Mouse (Mus musculus) kidney, postnatal 0 days (tissue): ENCODE measurements around the gene Trem2. TPM values are rescaled to one million over a fixed set of nuclear protein-coding genes. Genes with fewer than 3 reads are reported as not detected.

ENCODE experiments used
- ATAC-seq: fragments of 200-750 bp; cut with Nextera tagmentation; replicated peaks from 2 replicates; pipeline ENCODE4 v1.8.0; 2017; ENCODE audit warnings: low read depth, moderate number of reproducible peaks, moderate TSS enrichment, moderate library complexity; ENCODE audit not compliant: low FRiP score
- DNase-seq: peaks from one replicate; pipeline ENCODE4 v3.0.0-alpha.2; 2016; ENCODE audit warnings: low spot score
- H3K27ac ChIP-seq: fragments of 300-500 bp; sonication (generic); 2 replicates; pipeline ENCODE4 v1.5.1; 2014; ENCODE audit warnings: mild to moderate bottlenecking
- H3K27me3 ChIP-seq: fragments of 300-500 bp; sonication (generic); 2 replicates; pipeline ENCODE4 v1.6.1; 2014; ENCODE audit warnings: low read length, mixed read lengths; ENCODE audit not compliant: insufficient read depth
- H3K36me3 ChIP-seq: fragments of 300-500 bp; sonication (generic); 2 replicates; pipeline ENCODE4 v1.6.1; 2014; ENCODE audit warnings: low read length, mixed read lengths; ENCODE audit not compliant: insufficient read depth
- H3K4me1 ChIP-seq: fragments of 300-500 bp; sonication (generic); replicated peaks from 2 replicates; pipeline ENCODE4 v1.6.1; 2014; ENCODE audit warnings: antibody characterized with exemption, low read length, mixed read lengths; ENCODE audit not compliant: insufficient read depth
- H3K4me2 ChIP-seq: fragments of 300-500 bp; sonication (generic); 2 replicates; pipeline ENCODE4 v1.6.1; 2014; ENCODE audit warnings: mild to moderate bottlenecking, low read length, moderate library complexity, mixed read lengths
- H3K4me3 ChIP-seq: fragments of 300-500 bp; sonication (generic); replicated peaks from 2 replicates; pipeline ENCODE4 v1.5.1; 2014; ENCODE audit warnings: low read depth, low read length
- H3K9ac ChIP-seq: fragments of 300-500 bp; sonication (generic); 2 replicates; pipeline ENCODE4 v1.6.1; 2014; ENCODE audit warnings: low read depth, low read length
- H3K9me3 ChIP-seq: fragments of 300-500 bp; sonication (generic); replicated peaks from 2 replicates; pipeline ENCODE4 v1.6.1; 2016; ENCODE audit warnings: low read length, inconsistent platforms, mixed read lengths
- CTCF ChIP-seq: IDR thresholded peaks from 2 replicates; pipeline ENCODE4 v1.5.1; 2016; ENCODE audit warnings: antibody characterized with exemption, low read depth, mild to moderate bottlenecking, moderate library complexity
- WGBS: fragments of 180-500 bp; shearing (Covaris S2); extraction: QIAGEN DNeasy Blood & Tissue Kit; methylation state at CpG from one replicate; pipeline ENCODE4 v1.1.7; 2014; 5-methylcytosine and 5-hydroxymethylcytosine counted together
- polyA plus RNA-seq: library from polyadenylated mRNA; unstranded; fragments of >200 nt; fragmentation: Nextera tagmentation; extraction: Ambion mirVana; gene quantifications from 2 replicates; pipeline ENCODE4 v1.2.1, GENCODE M21; 2015

Gene Trem2
- polyA plus RNA-seq, 1 experiment from 2014 or later, result 3.0 TPM

DNA sequence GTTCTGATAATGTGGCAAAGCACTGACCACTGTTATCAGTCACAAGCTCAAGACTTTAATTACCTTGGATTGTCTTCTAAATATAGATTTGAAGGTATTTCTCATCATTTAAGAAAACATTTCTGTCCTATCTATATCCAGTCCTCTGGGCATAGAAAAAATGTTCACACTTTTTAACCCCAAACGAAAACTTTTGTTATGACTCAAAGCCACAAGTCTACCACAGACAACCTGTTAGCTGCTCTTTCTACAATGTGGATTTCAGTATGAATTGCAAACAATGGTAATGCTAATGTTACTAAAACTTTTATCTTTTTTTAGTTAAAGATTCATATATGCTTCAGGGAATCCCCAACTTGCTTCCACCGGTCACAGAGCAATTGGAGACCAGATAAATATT lies 13.7 kb upstream of the Trem2 start:
- Histone ChIP-seq H3K9ac (no peak overlapping the region), H3K9me3 (no peaks in the 10 kb centered on the region), H3K4me3 (no peak overlapping the region), H3K4me1 (no peaks in the 10 kb centered on the region), H3K27me3 (no peaks in the 10 kb centered on the region), H3K4me2 (no peak overlapping the region), H3K27ac (no peak overlapping the region), H3K36me3 (no peaks in the 10 kb centered on the region)
- no peak for DNase-seq
- ATAC-seq, result no peak
- 84% methylated on average over 2 of the region's 2 CpGs for WGBS
- no peak for TF ChIP-seq CTCF

DNA sequence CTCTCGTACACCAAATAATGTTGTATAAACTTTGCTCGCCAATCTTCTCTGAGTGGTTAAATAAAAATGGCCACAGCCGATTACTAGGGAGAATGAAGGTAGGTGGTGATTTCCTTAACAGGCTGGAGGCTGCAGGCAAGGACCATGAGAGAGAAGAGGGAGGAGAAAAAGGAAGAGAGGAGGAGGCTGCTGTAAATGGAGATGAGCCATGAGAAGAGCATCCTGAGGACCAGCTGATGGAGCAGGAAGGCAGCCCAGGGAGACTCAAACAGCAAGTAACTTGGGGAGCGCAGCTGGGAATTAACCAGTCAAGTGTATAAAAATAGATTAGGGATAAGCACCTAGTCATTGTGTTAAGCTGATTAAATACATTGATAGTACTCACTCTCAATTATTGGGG lies 12.0 kb upstream of the Trem2 start:
- 92% methylated on average over 4 of the region's 4 CpGs for WGBS
- no peaks in the 10 kb centered on the region for H3K9me3 ChIP-seq
- no peaks in the 10 kb centered on the region for H3K36me3 ChIP-seq

DNA sequence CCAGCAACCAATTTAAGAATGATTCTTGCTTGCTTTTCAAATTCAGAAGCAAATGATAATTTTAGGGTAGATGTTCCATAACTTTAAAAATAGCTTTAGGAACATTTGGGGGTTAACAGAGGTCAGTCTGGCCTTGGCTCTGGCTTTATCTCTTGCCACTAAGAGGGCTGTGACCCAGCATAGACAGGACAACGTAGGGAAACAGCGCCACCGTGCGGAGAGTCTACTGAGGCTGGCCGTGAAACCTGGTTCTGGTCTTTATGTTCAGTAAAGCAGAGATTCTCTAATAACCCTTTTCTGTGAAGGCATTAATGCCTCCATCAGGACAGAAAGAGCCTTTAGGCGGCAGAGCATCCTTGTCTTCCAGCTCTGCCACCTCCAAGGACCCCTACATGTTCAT lies 9.3 kb upstream of the Trem2 start:
- H3K4me1 ChIP-seq, result no peaks in the 10 kb centered on the region
- H3K27ac ChIP-seq, result no peak overlapping the region
- peak; percentile 92 for TF ChIP-seq CTCF
- H3K4me2 ChIP-seq, result no peak overlapping the region
- DNase-seq (peak; percentile 85), ATAC-seq (no peak)
- no peak overlapping the region for H3K4me3 ChIP-seq
- 4% methylated on average over 6 of the region's 6 CpGs for WGBS
- H3K36me3 ChIP-seq, result no peaks in the 10 kb centered on the region
- no peaks in the 10 kb centered on the region for H3K27me3 ChIP-seq
- H3K9me3 ChIP-seq, result no peaks in the 10 kb centered on the region
- no peak overlapping the region for H3K9ac ChIP-seq

More for the DNA sequence above, 12.0 kb upstream of the Trem2 start:
- Histone ChIP-seq H3K27me3 (no peaks in the 10 kb centered on the region), H3K4me2 (no peak overlapping the region), H3K9ac (no peak overlapping the region), H3K4me1 (no peaks in the 10 kb centered on the region), H3K27ac (no peak overlapping the region), H3K4me3 (no peak overlapping the region)
- no peak for DNase-seq
- no peak for ATAC-seq
- TF ChIP-seq CTCF, result no peak

DNA sequence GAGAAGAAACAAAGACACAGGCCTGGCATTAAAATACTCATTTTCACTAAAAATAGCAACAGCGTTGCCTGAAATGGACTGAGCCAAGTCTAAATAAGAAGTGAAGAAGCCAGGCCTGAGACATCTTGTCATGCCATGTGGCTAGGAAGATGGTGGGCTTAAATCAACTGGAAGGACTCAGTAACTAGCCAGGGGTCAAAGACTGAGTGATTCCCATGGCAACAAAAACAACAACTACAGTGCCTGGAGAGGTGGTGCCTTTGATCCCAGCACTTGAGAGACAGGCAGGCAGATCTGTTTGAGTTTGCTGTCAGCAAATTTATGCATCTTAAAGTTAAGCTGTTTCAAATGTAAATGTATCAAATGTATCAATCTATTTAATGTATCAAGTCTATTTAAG lies 5.9 kb upstream of the Trem2 start:
- no peak for DNase-seq
- Histone ChIP-seq H3K4me2 (no peak overlapping the region), H3K9ac (no peak overlapping the region), H3K27ac (no peak overlapping the region), H3K36me3 (no peaks in the 10 kb centered on the region), H3K4me1 (no peaks in the 10 kb centered on the region), H3K9me3 (no peaks in the 10 kb centered on the region), H3K27me3 (no peaks in the 10 kb centered on the region), H3K4me3 (no peak overlapping the region)
- ATAC-seq, result no peak
- TF ChIP-seq CTCF, result no peak
- 88% methylated on average over 1 of the region's 1 CpGs for WGBS

DNA sequence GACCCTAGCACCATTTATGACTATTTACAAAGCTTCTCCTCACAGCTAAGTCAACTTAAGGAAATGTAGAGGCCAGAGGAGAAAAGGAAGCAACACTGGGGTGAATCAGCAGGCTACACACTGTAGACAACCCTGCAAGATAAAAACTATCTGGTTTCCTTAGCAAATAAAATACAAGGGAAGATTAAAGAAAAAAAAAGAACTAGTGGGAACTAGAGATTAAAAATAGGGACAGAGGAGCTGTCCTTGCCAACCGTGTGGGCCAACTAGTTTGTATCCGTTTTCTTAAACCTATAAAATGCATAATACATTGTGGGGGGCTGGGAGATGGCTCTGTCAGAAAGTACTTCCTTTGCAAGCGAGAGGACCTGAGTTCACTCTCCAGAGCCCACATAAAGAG lies 4.3 kb upstream of the Trem2 start:
- Histone ChIP-seq H3K4me3 (no peak overlapping the region), H3K4me1 (no peaks in the 10 kb centered on the region), H3K27ac (no peak overlapping the region), H3K9me3 (no peaks in the 10 kb centered on the region), H3K27me3 (no peaks in the 10 kb centered on the region), H3K4me2 (no peak overlapping the region), H3K36me3 (no peaks in the 10 kb centered on the region), H3K9ac (no peak overlapping the region)
- 58% methylated on average over 3 of the region's 3 CpGs for WGBS
- TF ChIP-seq CTCF, result no peak
- DNase-seq (no peak), ATAC-seq (no peak)

DNA sequence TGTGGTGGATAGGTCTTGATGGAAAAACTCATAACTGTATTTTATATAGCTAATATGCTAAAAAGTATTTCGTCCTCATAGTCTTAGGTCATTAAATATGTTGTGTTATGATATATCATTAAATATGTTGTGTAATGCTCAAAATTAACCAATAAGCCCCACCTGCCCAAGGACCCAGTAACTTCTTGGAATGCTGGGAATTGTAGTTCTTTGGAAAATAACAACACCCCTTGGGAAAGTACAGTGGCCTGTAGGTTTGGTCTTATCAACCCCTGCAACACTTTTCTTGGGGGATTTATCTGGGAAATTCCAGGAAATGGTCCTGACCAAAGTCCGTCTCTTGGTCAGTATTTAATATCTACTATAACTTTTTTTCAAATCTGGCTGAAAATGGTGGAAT lies 3.1 kb upstream of the Trem2 start:
- Histone ChIP-seq H3K9me3 (no peaks in the 10 kb centered on the region), H3K4me2 (no peak overlapping the region), H3K4me3 (no peak overlapping the region), H3K27me3 (no peaks in the 10 kb centered on the region), H3K27ac (no peak overlapping the region), H3K36me3 (no peaks in the 10 kb centered on the region), H3K4me1 (no peaks in the 10 kb centered on the region), H3K9ac (no peak overlapping the region)
- DNase-seq (no peak), ATAC-seq (no peak)
- 86% methylated on average over 2 of the region's 2 CpGs for WGBS
- no peak for TF ChIP-seq CTCF

DNA sequence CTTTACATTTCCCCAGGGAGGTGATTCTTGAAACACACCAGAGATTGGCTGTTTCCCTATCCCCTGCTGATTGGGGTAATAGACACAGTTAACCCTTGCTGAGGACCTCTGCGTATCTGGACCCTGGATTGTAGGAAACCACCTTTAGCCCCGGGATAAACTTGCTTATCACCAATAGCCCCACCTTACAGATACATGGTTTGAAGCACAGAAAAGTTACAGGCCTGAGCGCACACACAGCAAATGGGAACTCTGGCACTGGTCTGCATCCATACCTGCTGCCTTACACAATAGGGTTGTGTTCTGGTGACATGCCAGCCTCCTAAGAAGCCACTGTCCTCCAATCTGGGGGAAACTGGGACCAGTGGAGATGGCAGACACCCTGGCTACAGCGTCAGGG lies 377 bp upstream of the Trem2 start:
- no peaks in the 10 kb centered on the region for H3K9me3 ChIP-seq
- no peak overlapping the region for H3K4me2 ChIP-seq
- no peak for TF ChIP-seq CTCF
- H3K27me3 ChIP-seq, result no peaks in the 10 kb centered on the region
- ATAC-seq, result no peak
- no peaks in the 10 kb centered on the region for H3K36me3 ChIP-seq
- H3K4me1 ChIP-seq, result no peaks in the 10 kb centered on the region
- no peak overlapping the region for H3K4me3 ChIP-seq
- DNase-seq, result no peak
- 77% methylated on average over 4 of the region's 4 CpGs for WGBS
- no peak overlapping the region for H3K27ac ChIP-seq
- no peak overlapping the region for H3K9ac ChIP-seq
